Mouse (Mus musculus) adipocyte (in vitro differentiated cells): ENCODE data around the gene Opa3.
A peak's percentile ranks its signal among the peaks of the same experiment; 100 is the strongest.

ENCODE experiments used
- DNase-seq: peaks from one replicate; pipeline ENCODE4 v3.0.0-alpha.2; 2016; ENCODE audit warnings: low spot score

Gene Opa3

GRCm38 (mm10) chr7:19214940-19215339 is 13.2 kb upstream of the Opa3 start:
- DNase-seq = no peak

GRCm38 (mm10) chr7:19217492-19217891 is 10.6 kb upstream of the Opa3 start:
- DNase-seq = no peak

DNA sequence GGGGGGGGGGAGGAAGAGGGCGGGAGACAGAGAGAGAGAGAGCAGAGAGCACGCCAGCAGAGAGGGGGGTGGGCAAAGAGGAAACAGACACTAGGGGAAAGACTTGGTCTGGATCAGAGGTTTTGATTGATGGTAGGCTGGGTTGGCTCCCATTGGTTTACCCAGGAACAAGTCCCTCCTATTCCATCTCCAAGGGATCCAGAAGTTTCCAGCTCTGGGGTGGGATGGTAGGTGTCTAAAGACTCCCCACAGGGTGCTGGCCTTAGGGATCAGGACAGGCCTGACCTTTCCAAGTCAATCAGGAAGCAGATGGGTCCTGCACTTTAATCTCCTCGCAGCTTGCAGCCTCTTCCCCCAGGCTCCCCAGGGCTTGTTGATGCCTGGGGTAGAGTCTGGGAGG is 10.2 kb upstream of the Opa3 start:
- no peak for DNase-seq

- no peak for DNase-seq
Observed at GRCm38 (mm10) chr7:19220061-19220460, 8.1 kb upstream of the Opa3 start.

GRCm38 (mm10) chr7:19222189-19222588 is 5.9 kb upstream of the Opa3 start:
- no peak for DNase-seq

- DNase-seq = no peak
Observed at GRCm38 (mm10) chr7:19222875-19223274, 5.3 kb upstream of the Opa3 start.

DNA sequence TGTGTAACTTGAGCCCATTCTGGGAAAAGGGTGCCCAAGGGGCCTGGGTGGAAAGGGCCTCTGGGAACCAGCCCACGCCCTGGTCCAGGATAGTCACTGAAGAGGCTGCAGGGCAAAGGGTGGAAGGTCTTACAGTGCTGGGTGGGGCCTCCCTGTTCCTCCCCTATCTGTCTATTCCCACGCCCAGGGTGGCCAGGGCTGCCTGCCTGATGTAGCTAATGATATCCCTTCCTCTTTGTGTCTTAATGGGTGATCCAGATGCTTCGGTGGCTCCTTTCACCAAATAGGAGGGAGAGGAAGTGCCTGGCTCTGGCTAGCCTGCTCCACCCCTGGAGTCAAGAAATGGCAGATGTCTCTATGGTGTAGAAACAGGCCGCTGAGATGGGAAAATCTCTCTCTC is 3.2 kb upstream of the Opa3 start:
- peak; percentile 59 for DNase-seq

- DNase-seq = peak; percentile 46
Observed at GRCm38 (mm10) chr7:19226817-19227797, 1.0 kb upstream of the Opa3 start.

GRCm38 (mm10) chr7:19228793-19229148 is 637 bp downstream of the Opa3 start:
- no peak for DNase-seq

DNA sequence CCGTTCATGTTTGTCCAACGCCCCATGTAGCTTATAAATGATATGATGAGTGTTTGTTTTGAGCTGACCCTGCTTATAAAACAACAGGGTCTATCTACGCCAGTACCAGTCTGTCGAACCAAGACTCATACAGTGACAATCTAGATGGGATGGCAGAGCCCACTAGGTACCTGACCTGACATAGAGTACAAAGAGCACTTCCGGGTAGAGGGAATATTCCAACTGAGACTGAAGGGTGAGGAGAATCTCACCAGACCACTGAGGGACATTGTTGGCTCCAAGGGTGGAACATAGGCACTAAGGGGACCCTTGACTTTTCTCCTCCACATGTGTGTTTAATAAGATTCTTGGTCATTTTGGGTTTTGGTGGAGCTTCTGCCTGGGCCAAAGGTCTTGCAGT is 1.3 kb downstream of the Opa3 start:
- DNase-seq = no peak

- DNase-seq = no peak
Observed at GRCm38 (mm10) chr7:19230041-19230580, 2.0 kb downstream of the Opa3 start.

DNA sequence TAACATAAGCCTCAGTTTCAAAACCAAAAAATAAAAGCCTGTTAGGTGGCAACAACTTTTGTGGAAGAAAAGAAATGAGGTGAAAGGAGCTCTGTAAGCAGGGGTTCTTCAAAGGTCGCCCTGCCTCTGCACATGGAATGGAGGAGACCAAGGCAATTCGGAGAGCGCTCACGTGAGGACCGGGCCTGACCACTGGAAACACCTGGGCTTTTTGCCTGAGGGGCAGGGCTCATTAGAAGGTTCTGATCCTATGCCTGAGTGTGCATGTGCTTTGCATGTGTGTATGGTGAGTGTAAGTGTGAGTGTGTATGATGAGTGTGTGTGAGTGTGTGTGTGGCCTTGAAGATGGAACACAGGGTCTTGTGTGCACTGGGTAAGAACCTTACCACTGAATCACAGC is 2.8 kb downstream of the Opa3 start:
- DNase-seq = no peak

GRCm38 (mm10) chr7:19231849-19232248 is 3.7 kb downstream of the Opa3 start:
- no peak for DNase-seq

GRCm38 (mm10) chr7:19234652-19235051 is 6.5 kb downstream of the Opa3 start:
- DNase-seq = no peak

GRCm38 (mm10) chr7:19235092-19235671 is 7.0 kb downstream of the Opa3 start:
- DNase-seq = no peak

DNA sequence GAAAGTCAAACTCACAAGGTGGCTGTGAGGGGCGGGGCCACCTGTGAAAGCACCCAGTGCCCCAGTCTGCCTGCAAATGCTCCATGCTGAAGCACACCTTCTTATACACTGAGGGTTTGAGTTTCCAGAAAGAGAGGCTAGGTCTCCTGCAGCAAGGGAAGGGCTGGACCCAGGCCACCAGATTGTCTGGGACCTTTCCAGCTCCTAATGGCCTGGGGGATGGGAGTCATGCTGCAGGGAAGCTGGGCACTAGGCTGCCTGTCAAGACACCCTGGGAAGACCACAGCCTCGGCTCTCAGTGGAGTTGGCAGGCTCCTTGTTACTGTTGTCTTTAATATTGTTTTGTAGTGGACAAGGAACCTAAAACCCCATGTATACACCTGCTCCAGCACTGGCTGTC is 8.3 kb downstream of the Opa3 start:
- no peak for DNase-seq

- no peak for DNase-seq
Observed at GRCm38 (mm10) chr7:19238344-19238743, 10.2 kb downstream of the Opa3 start.

DNA sequence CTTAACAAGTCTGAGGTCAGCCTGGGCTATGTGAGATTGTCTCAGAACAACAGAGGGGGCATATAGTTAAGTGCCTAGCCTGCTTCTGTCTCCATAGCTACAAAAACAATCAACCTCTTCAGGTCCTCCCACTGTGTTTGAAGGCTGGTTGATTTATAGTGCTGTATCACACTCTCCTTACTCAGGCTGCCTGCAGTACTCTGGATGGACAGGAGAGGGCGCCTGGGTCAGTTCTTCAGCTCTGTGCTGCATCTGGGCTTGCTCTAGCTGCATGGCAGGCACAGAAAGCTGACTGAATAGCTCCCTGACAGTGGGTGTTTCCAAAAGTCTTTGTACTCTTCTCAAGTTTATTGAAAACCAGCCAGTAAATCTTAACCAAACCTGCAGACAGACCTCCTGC is 11.3 kb downstream of the Opa3 start:
- DNase-seq = peak; percentile 89

DNA sequence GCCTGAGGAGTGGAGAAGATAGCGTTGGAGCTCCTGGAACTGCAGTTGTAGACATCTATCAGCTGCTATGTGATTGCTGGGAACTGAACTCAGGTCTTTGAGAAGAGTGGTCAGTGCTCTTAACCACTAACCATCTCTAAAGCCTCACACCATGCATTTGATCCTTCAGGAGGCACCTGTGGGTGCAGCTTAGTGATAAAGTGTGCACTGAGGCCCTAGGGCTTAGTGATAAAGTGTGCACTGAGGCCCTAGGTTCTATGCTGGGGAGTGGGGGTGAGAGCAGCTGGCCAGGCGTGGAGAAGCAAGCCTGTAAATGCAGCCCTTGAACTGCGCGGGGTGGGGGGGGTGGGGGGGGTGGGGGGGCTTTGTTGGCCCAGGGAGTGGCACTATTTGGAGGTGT is 11.9 kb downstream of the Opa3 start:
- no peak for DNase-seq

GRCm38 (mm10) chr7:19240905-19241463 is 12.8 kb downstream of the Opa3 start:
- no peak for DNase-seq

DNA sequence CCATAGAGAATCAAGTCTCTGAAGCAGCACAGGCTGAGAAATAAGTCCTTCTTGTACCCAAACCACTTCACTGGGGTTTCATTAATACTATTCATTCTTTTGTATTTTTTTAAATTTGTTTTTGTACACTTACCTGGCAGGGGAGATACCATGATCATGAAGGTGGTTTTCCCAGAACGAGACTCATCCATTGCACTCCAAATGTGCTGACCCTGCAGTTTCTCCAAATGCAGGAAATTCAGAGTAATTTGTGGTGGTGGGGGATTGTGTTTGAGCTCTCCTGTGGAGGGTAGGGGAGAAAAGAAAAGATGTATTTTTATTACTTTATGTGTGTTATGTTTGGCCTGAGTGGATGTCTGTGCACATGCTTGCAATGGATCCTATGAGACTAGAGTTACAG is 13.9 kb downstream of the Opa3 start:
- no peak for DNase-seq

- DNase-seq = no peak
Observed at GRCm38 (mm10) chr7:19243858-19244257, 15.7 kb downstream of the Opa3 start.

DNA sequence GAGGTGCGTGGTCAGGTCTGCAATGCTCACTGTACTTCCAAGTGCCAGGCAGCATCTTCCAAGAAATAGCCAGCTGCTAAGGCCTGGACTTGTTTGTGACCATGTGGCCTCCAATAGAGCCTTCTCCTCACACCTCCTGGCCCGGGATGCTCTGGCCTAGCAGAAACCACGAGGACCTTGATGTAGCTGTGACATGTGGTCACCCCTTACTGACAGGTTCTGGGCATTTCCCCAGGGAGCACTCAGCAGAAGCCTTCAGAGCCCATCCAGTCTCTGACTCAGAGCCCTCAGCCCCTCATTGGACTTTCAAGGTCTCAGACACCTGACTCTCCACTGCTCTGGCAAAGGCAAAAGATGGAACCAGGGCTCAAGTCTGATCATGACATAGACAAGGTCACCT is 16.9 kb downstream of the Opa3 start:
- DNase-seq = no peak
